Mouse (Mus musculus) v-Abl transformed pro-B cells (cell line): Measurements from ENCODE around the gene Rsph3b.
"Not testable (repeated sequence)": the region's sequence is repeated elsewhere in the genome, so short reads cannot be mapped to it uniquely, and the experiment has no call there.

Source experiments
- in situ Hi-C, 2 experiments: fragments of 400-800 bp; cut with MboI; formaldehyde crosslinking; loops; one replicate each; pipeline ENCODE4 v1.15.1; 2025; ENCODE audit not compliant: unreplicated experiment in 2 of 2

The Rsph3b gene

DNA sequence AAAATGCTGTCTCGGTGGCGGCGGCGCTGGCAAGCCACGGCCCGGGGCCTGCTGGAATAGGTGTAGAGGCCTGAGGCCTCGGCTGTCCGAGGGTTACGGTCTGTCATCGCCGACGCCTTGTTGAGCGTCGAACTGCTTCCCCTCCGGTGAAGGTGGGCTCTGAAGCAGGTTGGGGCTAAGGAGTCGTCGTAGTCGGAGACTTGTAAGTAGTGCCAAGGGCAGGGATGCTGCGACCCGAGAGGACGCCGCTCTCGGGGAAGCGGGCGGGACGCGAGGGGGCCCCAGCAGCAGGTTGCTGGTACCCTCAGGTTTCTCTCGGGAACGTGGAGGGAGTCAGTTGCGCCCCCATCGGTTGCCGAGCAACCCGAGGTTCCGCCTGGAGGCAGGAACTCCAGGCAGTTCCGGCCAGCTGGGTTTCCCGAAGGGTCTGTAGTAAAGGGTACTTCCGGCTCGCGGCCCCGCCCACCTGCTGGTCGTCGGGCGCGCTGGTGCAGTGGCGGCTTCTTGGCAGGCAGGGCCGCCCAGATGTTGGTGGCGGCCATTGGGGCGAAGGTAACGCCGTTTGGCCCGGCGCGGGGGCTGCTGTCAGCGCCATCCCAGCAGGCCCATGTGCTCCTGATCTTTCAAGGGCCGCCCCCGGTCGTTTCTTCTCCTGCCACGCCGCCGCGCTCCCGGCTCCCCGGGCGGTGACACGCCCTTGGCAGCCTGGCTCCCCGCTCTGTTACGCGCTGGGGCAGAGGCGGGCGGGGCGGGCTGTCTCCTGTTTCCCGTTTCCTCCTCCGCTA, at the start of gene Rsph3b:
Rsph3b (minus strand) TSS at position 699 of the 785 bp plus-strand sequence.
- in situ Hi-C loops: not testable (repeated sequence)

DNA sequence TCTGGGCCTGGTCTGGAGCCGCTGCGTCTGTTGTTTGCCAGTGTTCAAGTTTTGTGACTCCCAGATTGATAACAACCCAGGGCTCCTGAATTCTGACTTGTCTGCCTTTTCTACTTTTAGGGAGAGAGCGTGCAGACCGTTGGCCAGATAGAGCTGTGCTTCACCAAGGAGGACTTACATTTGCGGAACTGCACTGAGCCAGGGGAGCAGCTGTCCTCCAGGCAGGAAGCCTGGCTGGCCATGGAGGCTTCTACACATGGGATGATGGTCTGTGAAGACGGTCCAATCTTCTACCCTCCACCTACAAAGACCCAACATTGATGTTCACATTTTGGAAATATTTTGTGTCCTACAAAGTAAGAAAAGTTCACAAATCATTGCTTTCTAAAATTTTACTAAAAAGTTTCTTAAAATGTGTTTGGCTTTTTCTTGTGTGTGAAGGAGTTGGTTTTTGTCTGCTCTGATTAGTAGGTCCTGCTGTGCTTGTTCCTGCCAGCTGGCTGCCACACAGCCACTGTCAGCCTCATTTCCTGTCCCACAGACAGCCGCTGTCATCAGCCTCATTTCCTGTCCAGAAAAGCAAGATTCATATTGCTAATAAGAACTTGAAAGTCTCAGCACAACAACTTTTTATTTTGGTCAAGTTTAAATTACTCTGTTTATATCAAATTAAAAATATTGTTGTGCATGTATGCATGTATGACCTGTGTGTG, 49.5 kb upstream of the Rsph3b start:
- in situ Hi-C loops: not testable (repeated sequence)

DNA sequence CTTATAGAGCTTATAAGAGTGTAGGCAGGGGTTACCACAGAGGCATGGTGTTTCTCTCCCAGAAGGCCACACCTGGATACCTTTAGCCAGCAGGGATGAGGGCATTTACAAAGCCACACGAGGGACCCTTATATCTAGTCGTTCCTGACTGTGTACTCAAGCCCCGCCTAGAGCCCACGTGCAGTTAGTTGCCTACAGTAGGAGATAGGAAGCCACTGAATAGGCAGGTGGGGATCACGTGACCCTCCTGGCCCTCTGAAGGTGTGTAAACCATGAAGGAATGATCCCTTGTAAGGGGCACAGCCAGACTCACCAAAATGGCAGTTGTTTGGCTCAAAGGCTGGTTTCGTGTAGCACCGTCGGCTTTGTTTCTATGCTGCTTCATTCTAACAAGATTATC, 48.3 kb upstream of the Rsph3b start:
- in situ Hi-C loops: not testable (repeated sequence)

DNA sequence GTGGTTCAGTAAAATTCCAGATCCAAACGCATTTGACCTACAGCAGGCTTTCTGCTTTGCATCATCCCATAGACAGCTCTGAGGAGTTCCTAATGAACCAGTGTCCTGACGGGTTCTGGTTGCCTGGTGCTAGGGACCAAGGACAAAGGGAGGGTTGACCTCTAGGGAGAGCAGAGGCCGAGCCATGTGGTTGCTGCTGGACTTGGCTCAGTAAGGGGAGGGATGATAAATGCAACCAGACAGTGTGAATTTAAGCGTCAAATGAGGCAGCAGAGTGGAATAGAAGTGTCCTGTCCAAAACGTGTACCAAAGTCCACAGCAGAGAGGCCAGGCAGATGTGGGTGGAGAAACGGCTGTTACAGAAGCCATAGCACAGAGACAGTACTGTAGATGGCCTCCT, 47.0 kb upstream of the Rsph3b start:
- in situ Hi-C loops: not testable (repeated sequence)

DNA sequence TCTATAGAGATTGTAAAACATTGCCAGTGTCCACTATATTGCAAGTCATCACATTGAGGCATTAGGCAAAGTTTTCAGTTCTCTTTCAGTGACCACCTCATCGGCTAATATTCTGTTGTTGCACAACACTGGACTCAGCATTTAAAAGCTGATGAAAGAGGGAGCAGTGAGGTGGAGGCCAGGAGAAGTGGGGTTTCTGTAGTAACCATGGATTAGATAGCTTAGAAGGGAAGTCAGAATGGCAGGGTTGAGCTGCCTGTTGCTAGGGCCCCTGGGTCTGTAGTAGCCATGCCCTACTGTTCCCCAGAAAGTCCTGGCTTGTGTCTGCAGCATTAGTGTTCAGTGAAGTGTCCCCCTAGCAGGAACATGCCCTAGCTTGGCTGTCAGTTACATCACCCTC, 37.6 kb upstream of the Rsph3b start:
- in situ Hi-C loops: not testable (repeated sequence)

DNA sequence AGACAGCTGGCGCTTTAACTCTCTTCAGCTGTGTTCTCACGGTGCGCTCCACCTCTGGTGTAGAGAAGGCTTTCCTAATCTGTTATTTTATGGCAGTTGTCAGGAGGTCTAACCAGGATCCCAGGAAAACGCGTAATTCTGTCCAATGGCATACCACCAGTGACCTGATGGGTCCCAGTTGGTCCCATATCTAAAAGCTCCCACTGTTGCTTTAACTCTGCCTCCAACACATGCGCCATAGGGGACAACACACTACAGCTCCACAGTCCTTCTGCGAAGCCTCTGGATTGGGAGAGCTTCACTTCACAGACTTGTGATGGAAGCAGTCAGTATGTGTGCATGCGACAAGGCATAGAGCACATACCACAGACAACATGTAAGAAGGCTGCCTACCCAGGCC, 31.7 kb upstream of the Rsph3b start:
- in situ Hi-C loops: not testable (repeated sequence)

DNA sequence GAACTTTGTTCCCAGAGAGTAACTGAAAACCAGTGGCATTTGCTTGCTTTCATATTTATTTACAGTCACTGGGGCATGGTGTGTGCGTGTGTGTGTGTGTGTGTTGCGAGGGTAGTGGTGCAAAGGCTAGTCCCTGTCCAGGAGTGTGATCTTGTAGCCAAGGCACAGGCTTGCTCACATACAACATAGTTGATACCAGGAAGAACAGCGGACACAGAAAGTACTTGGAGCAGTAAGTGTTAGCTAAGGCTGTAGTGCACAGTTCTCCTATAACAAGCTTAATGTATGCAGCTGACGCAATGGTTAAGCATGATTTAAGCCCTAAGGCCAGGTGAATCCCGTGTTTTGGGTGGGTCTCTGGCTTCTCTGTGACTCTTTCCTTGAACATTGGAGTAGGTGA, 30.9 kb upstream of the Rsph3b start:
- in situ Hi-C loops: not testable (repeated sequence)

DNA sequence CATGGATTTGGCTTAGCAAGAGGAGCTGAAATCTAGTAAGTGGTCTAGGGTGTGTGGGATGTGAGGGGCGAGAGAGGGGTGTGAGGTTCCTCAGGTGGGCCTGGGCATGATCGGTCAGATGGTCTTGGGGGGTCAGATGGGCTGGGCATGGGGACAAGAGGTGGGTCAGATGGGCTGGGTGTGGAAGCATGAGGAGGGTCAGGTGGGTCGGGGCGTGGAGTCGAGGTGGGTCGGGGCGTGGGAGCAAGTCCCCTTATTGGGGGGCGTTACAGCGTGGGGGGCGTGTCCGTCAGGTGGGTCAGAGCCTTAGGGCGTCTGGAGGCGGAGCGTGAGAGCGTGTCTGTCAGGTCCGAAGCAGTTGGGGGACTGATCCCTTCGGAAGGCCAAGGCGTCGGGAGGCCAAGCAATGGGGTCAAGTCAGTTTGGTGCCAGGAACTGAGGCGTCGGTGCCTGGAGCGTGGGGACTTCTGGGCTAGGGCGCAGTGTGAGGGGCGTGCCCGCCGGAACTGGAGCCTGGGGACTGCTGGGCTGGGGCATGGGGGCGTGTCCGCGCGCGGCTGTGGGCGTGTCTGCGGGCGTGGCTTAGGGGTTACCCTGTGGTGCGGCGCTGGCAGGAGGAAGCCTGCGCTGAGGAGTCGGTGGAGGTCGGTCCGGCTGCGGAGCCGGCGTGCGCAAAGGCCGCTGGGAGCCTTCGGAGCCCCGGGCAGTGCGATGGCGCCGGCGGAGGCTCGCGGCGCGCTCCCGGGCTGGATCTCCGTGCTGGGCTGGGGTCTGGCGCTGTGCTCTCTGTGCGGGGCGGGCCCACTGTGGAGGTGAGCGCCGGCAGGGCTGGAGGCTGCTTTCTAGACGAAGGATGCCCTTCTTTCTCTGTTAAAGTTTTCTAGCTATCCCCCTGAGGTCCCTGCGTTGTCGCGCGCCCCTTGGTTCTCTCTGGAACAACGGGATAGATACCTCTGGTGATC, 30.1 kb upstream of the Rsph3b start, which contains the start of gene Gm49721:
Gm49721 (plus strand) TSS at position 618 of the 962 bp plus-strand sequence.
- in situ Hi-C loops: not testable (repeated sequence)

DNA sequence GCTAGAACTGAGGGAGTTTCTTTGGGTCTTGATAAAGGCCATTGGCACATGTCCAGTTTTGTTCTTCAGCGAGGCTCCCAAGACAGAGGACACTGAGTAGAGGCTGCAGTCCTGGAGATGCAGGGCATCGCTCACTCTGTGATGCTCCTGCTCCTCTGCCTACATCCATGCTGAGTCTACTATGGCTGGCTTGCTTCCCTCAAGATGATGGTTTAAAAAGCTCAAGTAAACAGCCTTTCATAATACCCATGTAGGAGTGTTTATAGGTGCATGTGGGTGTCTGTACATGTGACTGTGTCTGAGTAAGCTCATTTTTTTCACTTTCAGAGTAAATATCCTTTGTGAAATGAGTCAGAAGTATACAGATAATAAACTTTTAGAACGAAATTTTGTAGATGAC, 26.5 kb upstream of the Rsph3b start:
- in situ Hi-C loops: not testable (repeated sequence)

DNA sequence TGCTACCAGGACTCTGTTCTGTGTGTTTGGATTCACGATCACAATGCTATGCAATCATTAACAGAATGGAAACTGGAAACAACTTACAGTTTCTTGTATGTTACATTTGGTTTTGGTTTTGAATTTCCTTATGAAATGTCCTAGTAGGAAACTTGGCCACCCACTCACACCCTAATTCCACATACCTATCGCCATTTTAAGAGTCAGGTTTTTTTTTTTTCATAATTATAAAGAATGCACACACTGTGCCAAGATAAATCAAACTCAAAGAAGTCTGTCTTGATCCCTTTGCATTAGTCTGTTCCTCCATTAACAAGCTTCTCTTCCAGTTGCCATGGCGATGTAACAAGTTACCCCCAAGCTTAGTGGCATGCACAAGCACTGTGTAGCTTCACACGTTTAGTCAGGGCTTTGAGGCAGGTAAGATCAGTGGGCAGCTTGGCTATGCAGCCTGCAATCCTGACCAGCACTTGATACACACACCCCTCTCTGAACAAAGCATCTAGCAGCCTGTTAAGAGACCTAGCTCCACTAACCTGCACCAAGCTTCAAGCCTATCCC, 24.4 kb upstream of the Rsph3b start:
- in situ Hi-C loops: not testable (repeated sequence)

DNA sequence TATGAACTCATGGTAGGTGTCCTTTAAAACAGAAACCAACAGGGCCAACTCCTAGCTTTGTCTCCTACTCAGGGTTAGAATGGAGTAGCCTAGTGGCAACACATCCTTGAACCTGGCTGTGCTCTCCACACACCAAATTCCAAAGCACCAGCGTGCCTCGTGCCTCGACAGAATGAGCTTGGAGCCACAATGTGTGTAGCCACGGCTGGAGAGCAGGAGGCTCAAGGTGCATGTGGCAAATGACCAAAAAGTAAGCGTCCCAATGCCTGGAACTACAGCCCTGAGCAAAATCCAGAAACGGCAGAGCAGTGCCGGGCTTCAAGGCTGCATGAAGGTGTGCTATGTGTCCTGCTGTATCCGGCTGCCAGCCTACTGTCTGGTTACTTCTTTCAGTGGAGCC, 22.8 kb upstream of the Rsph3b start:
- in situ Hi-C loops: not testable (repeated sequence)

DNA sequence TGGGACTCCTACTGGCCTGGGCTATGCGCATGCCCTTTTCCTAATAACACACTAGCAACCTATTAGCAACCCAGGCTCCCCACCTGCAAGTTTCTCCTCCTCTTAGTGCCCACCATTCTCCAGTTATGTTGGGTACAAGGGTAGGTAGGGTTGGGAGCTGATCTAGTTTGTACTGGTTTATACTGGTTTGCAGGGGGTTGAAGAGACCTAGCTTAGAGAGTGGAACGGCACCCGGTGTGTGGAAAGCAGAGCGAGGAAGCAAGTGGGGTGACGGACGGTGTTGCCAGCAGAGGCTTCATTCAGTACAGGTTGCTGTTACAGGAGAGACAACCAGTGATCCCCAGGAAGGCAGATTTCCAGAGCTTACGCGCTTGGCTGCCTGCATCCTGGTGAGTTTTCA, 21.9 kb upstream of the Rsph3b start, which contains the start of gene Rnaset2b:
Rnaset2b (plus strand) TSS at position 301 of the 400 bp plus-strand sequence.
- in situ Hi-C loops: not testable (repeated sequence)

DNA sequence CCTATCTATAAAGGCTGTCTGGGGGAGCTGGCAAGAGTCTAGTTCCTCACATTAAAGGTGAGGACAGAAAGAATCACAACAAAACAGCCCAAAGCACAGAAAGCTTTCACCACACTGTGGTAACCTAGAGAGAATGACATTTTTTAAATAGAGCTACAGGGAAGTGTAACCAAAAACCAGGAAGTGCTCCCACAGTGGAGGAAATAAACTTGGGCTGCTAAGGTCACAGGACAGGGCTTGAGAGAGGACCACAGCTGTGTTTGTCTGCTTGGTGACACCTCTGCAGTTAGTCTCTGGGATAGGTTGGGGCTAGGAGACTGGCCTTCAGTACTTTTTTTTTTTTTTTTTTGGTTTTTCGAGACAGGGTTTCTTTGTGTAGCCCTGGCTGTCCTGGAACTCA, 19.2 kb upstream of the Rsph3b start:
- in situ Hi-C loops: not testable (repeated sequence)

DNA sequence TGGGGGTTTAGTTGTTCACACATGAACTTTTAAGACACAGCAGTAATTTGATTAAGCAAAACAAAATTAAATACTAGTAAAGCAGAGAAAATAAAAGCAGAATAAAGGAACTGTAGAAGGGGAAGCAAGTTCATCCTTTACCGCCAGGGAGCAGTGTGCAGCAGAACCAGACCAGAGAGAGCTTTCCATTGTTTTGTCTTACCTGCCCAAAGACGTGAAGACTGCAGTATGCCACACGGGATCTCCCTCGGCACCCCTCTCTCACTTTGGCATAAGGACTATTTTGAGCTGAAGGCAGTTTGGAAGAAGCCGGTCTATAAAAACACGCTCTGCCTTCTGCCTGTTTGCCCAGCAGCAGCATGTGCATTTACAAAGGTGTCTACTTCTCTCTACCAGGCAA, 16.9 kb upstream of the Rsph3b start:
- in situ Hi-C loops: not testable (repeated sequence)

DNA sequence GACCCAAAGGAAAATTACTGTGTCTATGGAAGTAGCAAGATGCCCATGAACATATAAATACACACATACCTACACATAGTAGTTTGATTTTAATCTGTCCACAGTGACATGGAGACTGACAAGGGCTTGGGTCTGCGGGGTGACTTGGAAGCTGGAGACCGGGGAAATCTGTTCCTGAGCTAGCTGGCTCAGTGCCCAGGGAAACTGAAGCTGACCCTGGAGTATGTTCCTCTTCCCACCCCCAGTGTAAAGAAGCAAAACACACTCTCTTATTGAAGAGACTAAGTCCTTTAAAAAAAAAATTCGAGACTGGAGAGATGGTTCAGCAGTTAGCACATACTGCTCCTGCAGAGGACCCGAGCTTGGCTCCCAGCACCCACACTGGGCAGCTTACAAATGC, 14.5 kb upstream of the Rsph3b start:
- in situ Hi-C loops: not testable (repeated sequence)

DNA sequence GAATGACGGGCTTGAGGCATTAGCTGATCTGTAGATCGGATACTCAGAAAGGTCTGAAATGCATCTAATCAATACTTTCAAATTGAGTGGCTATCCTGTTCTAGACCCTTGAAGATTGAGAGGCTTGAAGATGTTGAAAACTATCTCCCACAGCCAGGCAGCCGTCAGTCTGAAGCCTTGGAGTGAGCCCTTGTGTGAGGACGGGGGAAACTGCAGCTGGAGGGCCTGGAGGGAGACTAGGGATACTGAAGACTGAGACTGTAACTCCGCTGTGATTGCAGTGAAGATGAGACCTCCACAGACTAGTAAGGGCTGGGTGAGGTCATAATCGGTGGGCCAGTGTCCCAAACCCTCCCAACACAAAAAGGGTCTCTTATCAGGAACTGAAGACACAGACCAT, 13.9 kb upstream of the Rsph3b start:
- in situ Hi-C loops: not testable (repeated sequence)

DNA sequence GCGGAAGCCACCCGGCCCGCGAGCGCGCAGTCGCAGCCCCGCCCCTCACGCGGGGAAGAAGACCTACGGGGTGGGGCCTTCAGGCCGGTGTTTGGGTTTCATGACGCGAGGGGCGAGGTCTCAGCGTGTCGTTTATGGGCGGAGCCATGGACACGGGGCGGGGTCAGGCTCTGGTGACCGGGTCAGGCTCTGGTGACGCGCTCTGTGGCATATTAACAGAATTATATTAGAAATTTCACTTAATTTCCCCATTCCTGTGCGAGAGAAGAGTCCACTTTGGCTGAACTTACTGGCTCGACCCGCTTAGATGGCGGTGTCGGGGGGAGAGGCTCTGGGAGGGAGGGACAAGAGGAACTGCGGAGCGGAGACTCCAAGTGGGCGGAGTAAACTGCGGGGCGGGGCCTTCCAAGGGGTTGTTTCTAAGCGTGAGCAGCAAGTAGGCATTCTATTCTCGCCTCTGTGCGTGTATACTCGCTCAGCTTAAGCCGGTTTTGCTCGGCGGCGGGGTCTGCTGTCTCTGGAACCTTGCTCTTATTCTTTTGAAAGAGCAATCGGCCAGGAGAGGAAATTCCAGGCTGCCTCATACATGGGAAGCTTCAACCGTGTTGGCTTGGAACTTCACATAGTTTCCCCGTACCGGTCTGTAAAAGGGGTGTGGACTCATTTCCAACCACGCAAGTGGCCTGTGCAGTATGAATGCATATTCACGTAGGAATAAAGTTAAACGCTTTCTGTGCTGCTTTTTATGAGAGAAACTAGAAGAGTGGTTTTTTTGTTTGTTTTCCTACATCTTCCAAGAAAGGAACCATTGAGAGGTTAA, 12.9 kb upstream of the Rsph3b start:
- in situ Hi-C loops: not testable (repeated sequence)

DNA sequence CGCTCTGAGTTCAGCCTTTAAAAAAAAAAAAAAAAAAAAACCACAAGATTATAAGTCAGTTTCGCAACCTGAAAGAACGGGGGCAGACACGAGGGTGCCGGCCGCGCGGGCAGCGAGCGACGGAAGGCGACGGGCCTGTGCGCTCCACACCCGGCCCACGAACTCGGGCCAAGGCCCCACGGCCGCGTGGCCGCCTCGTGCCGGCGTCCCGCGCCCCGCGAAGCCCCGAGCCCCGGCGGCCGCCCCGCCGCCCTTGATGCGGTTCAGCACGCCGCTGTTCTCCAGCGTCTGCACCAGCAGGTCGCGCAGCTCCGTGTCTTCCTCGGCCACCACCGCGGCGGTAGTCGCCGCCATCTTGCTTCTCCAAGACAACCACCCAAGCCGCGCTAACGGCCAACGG, 12.3 kb upstream of the Rsph3b start, which contains the start of gene Tagap1:
Tagap1 (minus strand) TSS at position 381 of the 400 bp plus-strand sequence.
- in situ Hi-C loops: not testable (repeated sequence)

DNA sequence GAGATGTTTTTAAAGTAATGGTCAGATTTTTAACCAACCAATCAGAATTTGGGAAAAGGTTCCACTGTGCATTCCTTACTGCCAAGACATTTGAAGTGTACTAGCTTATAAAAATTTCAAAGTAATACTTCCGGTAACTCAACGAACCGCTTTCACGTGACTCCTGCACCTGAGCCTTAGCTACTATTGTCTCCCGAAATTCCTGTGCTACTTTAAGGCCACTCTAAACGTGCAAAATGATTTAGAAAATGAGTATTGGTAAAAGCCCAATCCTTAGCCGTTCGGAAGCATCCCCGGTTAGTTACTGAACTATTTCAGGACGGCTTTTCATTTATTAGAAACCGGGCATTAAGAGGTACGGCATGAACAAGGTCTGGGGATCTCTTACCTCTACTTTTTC, 11.9 kb upstream of the Rsph3b start:
- in situ Hi-C loops: not testable (repeated sequence)
